Mouse (Mus musculus) embryonic facial prominence, embryonic 14.5 days (tissue): Measurements from ENCODE around the gene Slc1a2. TPM values are rescaled to one million over a fixed set of nuclear protein-coding genes. Genes with fewer than 3 reads are reported as not detected.

Source experiments
- ATAC-seq: fragments of 200-750 bp; cut with Nextera tagmentation; 2 replicates; pipeline ENCODE4 v1.8.0; 2017; ENCODE audit warnings: low read depth, moderate number of reproducible peaks, moderate TSS enrichment
- DNase-seq: peaks from one replicate; pipeline ENCODE4 v3.0.0-alpha.2; 2015; ENCODE audit warnings: low spot score
- H3K27ac ChIP-seq: fragments of 300-500 bp; sonication (generic); replicated peaks from 2 replicates; pipeline ENCODE4 v1.5.1; 2014; ENCODE audit warnings: low read depth, mild to moderate bottlenecking, low read length, moderate library complexity
- H3K27me3 ChIP-seq: fragments of 300-500 bp; sonication (generic); replicated peaks from 2 replicates; pipeline ENCODE4 v1.6.1; 2014; ENCODE audit warnings: low read length; ENCODE audit not compliant: control insufficient read depth, insufficient read depth
- H3K36me3 ChIP-seq: fragments of 300-500 bp; sonication (generic); 2 replicates; pipeline ENCODE4 v1.6.1; 2014; ENCODE audit warnings: low read length, mixed read lengths; ENCODE audit not compliant: control insufficient read depth, insufficient read depth
- H3K4me1 ChIP-seq: fragments of 300-500 bp; sonication (generic); 2 replicates; pipeline ENCODE4 v1.6.1; 2014; ENCODE audit warnings: antibody characterized with exemption, low read length; ENCODE audit not compliant: control insufficient read depth, insufficient read depth
- H3K4me2 ChIP-seq: fragments of 300-500 bp; sonication (generic); 2 replicates; pipeline ENCODE4 v1.6.1; 2014; ENCODE audit warnings: low read depth, mild to moderate bottlenecking, low read length, moderate library complexity, mixed read lengths
- H3K4me3 ChIP-seq: fragments of 300-500 bp; sonication (generic); 2 replicates; pipeline ENCODE4 v1.5.1; 2014; ENCODE audit warnings: low read depth, mild to moderate bottlenecking, low read length
- H3K9ac ChIP-seq: fragments of 300-500 bp; sonication (generic); 2 replicates; pipeline ENCODE4 v1.6.1; 2014; ENCODE audit warnings: low read depth, mild to moderate bottlenecking, low read length, moderate library complexity, mixed read lengths
- H3K9me3 ChIP-seq: fragments of 300-500 bp; sonication (generic); 2 replicates; pipeline ENCODE4 v1.6.1; 2016; ENCODE audit warnings: low read length; ENCODE audit not compliant: control insufficient read depth
- WGBS: fragments of 180-500 bp; shearing (Covaris S2); extraction: QIAGEN DNeasy Blood & Tissue Kit; methylation state at CpG from one replicate; pipeline ENCODE4 v1.1.7; 2014; 5-methylcytosine and 5-hydroxymethylcytosine counted together
- polyA plus RNA-seq: library from polyadenylated mRNA; unstranded; fragments of >200 nt; fragmentation: Nextera tagmentation; extraction: Ambion mirVana; gene quantifications from 2 replicates; pipeline ENCODE4 v1.2.1, GENCODE M21; 2014

Slc1a2 gene
- polyA plus RNA-seq, 1 experiment from 2014 or later, result 2.2 TPM

DNA sequence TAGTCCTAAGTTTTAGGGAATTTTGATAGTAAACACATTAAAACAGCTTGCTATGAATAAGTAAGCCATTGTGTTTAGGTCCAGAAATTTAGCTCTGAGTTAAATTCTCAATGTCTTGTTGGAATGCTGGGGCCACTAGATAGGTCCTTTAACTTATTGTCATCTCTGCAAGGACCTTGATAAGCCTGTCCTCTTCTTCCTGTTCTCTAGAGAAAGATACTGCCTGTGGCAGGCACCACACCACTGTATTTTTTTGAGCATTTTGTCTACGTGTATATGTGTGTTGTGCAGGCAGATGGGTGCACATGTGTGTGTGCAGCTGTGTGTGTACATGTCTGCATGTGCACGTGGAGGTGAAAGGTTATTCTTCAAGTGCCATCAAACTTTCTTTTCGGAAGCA lies 75.6 kb downstream of the Slc1a2 start:
- Histone ChIP-seq H3K4me2 (no peak overlapping the region), H3K27me3 (no peaks in the 10 kb centered on the region), H3K9ac (no peak overlapping the region), H3K27ac (no peak overlapping the region), H3K9me3 (no peaks in the 10 kb centered on the region), H3K4me3 (no peak overlapping the region), H3K36me3 (no peaks in the 10 kb centered on the region), H3K4me1 (peaks cover 14% of the 10 kb centered on the region)
- ATAC-seq (no peak), DNase-seq (no peak)
- WGBS, result 69% methylated on average over 3 of the region's 3 CpGs

DNA sequence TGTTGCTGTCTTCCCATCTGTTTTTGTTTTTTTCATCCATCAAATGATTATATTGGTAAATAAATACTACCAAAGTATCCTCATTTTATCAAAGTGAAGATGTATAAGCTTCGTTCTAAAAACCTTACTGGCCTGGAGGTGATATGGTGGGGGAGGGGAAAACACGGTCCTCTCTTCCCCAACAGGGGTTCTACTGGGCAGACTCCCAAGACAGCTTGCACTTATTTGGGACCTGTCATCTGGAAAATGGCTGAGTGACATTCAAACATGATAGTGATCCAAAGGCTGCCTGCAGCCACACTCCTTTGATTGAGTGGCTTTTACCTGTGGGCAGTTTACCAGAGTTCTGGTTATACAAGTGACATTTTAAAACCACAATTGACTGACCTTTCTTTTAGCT lies 76.6 kb downstream of the Slc1a2 start:
- no peak overlapping the region for H3K4me2 ChIP-seq
- ATAC-seq, result no peak
- H3K4me3 ChIP-seq, result no peak overlapping the region
- 51% methylated on average over 2 of the region's 2 CpGs for WGBS
- H3K27me3 ChIP-seq, result no peaks in the 10 kb centered on the region
- DNase-seq, result no peak
- H3K9ac ChIP-seq, result no peak overlapping the region
- H3K4me1 ChIP-seq, result peaks cover 13% of the 10 kb centered on the region
- no peak overlapping the region for H3K27ac ChIP-seq
- no peaks in the 10 kb centered on the region for H3K36me3 ChIP-seq
- H3K9me3 ChIP-seq, result no peaks in the 10 kb centered on the region

DNA sequence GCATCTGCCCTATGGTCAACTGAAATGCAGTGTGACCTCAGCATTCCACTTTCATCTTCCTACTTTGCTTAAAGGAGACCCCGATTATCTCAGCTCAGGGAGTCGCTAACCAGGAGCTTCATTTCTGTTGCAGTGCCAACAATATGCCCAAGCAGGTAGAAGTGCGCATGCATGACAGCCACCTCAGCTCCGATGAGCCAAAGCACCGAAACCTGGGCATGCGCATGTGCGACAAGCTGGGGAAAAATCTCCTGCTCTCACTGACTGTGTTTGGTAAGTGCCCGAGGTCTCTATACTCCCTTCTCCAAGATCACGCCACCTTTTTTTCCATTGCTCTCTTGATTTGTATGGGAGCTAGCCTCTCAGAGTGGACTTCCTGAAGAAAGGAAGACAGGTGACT lies 77.4 kb downstream of the Slc1a2 start:
- Histone ChIP-seq H3K9me3 (no peaks in the 10 kb centered on the region), H3K4me2 (no peak overlapping the region), H3K36me3 (no peaks in the 10 kb centered on the region), H3K9ac (no peak overlapping the region), H3K4me3 (no peak overlapping the region), H3K27ac (no peak overlapping the region), H3K4me1 (peaks cover 5% of the 10 kb centered on the region; the same call in 1 of the 2 replicates), H3K27me3 (no peaks in the 10 kb centered on the region)
- DNase-seq (no peak), ATAC-seq (no peak)
- WGBS, result 92% methylated on average over 9 of the region's 9 CpGs

DNA sequence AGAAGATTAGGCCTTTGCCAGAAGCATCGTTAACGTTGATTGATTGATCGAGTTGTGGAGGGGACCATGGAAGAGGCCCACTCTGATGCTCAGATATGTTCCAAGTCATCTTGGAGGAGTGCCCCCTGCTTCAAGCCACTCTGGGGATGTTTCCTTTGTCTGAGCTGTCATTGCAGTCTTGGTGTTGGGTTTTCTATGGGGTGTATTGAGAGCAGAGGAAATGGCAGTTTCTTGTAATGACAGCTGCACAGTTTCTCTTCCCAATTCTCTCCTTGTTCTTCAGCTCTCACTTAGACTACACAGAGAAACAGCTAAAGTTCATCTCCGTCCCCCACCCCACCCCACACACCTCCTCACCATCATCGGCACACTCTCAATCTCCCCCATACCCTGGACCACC lies 78.0 kb downstream of the Slc1a2 start:
- Histone ChIP-seq H3K9me3 (no peaks in the 10 kb centered on the region), H3K27ac (no peak overlapping the region), H3K27me3 (no peaks in the 10 kb centered on the region), H3K9ac (no peak overlapping the region), H3K36me3 (no peaks in the 10 kb centered on the region), H3K4me1 (peaks cover 5% of the 10 kb centered on the region; the same call in 1 of the 2 replicates), H3K4me2 (no peak overlapping the region), H3K4me3 (no peak overlapping the region)
- DNase-seq (no peak), ATAC-seq (no peak)
- 92% methylated on average over 5 of the region's 5 CpGs for WGBS

DNA sequence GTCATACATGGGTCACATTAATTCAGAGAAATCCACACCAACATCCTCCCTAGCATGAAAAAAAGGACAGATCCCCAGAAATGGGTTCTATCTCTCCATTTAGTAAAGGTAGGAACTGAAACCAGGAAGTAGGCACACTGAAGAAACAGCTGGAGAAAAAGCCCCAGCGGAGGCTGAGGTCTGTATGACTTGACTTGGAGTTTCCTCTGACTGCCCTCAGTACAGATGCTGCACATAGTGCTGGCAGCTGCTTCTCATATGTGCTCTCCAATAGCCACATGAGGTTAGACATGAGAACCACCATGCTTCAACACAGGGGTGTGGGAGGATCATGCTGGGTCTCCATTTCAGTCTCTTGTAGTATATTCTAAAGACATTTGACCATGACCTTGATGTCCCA lies 80.4 kb downstream of the Slc1a2 start:
- WGBS, result 83% methylated on average over 1 of the region's 1 CpGs

DNA sequence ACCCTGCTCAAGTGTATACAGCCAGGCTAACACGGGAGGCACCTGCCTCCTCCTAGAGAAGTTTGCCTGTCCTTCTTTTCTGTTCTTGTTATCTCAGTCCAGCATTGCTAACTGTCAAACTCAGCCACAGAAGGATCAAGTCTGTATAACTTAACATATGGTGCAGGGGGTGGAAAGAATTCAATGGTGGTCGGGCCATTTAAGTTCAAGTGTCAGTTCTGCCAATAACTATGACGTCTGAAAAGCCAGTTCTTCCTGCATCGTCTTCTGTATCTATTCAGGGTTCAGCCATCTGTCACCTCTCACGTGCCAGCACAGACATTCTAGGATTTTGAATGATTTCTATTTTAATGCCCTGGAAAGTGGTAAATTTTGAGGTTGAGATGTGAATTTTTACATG lies 84.2 kb downstream of the Slc1a2 start:
- peaks cover 4% of the 10 kb centered on the region; the same call in 1 of the 2 replicates for H3K4me1 ChIP-seq
- H3K4me3 ChIP-seq, result no peak overlapping the region
- no peak overlapping the region for H3K9ac ChIP-seq
- H3K9me3 ChIP-seq, result no peaks in the 10 kb centered on the region
- H3K4me2 ChIP-seq, result no peak overlapping the region
- no peak overlapping the region for H3K27ac ChIP-seq
- no peak for ATAC-seq
- H3K27me3 ChIP-seq, result no peaks in the 10 kb centered on the region
- DNase-seq, result no peak
- no peaks in the 10 kb centered on the region for H3K36me3 ChIP-seq
- 77% methylated on average over 5 of the region's 5 CpGs for WGBS

More for the DNA sequence above, 80.4 kb downstream of the Slc1a2 start:
- no peak overlapping the region for H3K4me2 ChIP-seq
- no peaks in the 10 kb centered on the region for H3K27me3 ChIP-seq
- no peaks in the 10 kb centered on the region for H3K4me1 ChIP-seq
- H3K4me3 ChIP-seq, result no peak overlapping the region
- H3K36me3 ChIP-seq, result no peaks in the 10 kb centered on the region
- no peak for ATAC-seq
- H3K9me3 ChIP-seq, result no peaks in the 10 kb centered on the region
- no peak overlapping the region for H3K27ac ChIP-seq
- DNase-seq, result no peak
- H3K9ac ChIP-seq, result no peak overlapping the region

DNA sequence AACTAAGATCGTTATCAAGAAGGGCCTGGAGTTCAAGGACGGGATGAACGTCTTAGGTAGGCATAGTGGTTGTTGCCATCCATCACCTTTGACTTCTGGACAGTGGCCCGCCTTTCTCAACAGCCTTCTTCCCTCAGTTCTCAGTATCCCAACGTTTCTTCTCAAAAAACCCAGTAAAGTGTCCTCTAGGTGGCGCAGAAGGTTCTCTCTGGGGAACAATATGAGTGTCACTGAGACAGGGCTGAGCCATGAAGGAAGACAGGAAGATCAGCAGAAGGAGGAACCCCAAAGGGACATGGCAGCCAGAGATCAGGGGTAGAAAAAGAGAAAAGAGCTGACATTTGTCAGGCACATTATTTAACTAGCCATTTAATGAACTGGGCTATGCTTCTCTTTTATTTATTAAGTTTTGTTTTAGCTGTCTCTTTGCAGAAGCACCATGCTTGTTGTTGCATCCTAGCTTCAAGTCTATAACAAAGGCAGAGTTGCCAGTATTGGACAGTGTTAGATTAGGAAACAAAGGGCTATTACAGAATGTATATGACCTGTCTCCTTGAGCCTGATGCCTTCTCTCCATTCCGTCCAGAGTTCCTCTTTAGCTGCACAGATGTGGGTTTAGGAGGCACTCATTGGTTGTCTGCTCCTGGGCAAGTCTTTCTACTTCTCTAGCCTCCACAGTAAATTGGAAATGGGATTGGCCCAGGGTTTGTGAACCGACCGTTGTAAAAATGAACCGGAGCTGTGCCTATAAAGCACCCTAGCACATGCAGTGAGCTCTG lies 85.6 kb downstream of the Slc1a2 start:
- Histone ChIP-seq H3K4me2 (no peak overlapping the region), H3K36me3 (no peaks in the 10 kb centered on the region), H3K4me1 (peaks cover 4% of the 10 kb centered on the region; the same call in 1 of the 2 replicates), H3K27me3 (no peaks in the 10 kb centered on the region), H3K4me3 (no peak overlapping the region), H3K9ac (no peak overlapping the region), H3K27ac (no peak overlapping the region), H3K9me3 (no peaks in the 10 kb centered on the region)
- no peak for ATAC-seq
- 59% methylated on average over 10 of the region's 10 CpGs for WGBS
- DNase-seq, result peak; percentile 51

DNA sequence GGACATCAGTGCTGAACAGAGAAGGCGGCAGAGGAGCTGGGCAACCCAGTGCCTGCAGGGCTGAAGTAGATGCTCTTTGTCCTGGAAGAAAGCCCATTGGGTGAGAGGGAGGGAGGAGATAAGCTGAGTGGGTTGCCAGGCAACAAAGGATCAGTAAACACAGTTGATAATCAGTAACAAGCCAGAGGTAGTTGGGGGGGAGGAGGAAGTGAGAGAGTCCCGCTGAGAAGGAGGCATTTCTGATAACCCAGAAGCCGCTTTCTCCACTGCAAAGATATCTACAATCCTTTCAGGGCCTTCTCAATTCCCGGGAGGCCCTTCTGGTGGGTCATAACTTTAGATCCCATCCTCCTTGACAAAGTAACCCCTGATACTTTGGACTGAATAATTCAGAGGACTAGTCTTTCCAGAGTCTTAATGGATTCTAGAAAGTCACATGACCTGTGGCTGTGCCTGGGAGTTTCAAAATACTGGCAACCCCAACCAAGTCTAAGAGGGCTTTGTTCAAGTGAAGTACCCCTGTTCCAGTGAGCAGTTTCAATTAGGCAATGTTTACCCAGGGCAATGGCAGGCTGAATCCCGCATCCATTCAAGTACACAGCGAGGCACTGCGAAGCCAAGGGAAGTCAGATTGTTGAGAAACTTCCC lies 86.9 kb downstream of the Slc1a2 start:
- DNase-seq, result peak; percentile 79
- H3K9me3 ChIP-seq, result no peaks in the 10 kb centered on the region
- ATAC-seq, result peak; percentile 77; the same call in 1 of the 2 replicates
- no peaks in the 10 kb centered on the region for H3K27me3 ChIP-seq
- peaks cover 4% of the 10 kb centered on the region; the same call in 1 of the 2 replicates for H3K4me1 ChIP-seq
- H3K4me3 ChIP-seq, result no peak overlapping the region
- H3K4me2 ChIP-seq, result no peak overlapping the region
- no peak overlapping the region for H3K27ac ChIP-seq
- no peak overlapping the region for H3K9ac ChIP-seq
- WGBS, result 17% methylated on average over 7 of the region's 7 CpGs
- H3K36me3 ChIP-seq, result no peaks in the 10 kb centered on the region
